Mouse (Mus musculus) monocyte, adult 2 months (primary cell): ENCODE data around the gene AI597479.
"Not testable (repeated sequence)": the region's sequence is repeated elsewhere in the genome, so short reads cannot be mapped to it uniquely, and the experiment has no call there.

Experiments
- DNase-seq, 2 experiments: peaks; one replicate each; pipeline ENCODE4 v3.0.0; 2022; ENCODE audit warnings: low spot score in 2 of 2, low read depth in 1 of 2

AI597479 gene

DNA sequence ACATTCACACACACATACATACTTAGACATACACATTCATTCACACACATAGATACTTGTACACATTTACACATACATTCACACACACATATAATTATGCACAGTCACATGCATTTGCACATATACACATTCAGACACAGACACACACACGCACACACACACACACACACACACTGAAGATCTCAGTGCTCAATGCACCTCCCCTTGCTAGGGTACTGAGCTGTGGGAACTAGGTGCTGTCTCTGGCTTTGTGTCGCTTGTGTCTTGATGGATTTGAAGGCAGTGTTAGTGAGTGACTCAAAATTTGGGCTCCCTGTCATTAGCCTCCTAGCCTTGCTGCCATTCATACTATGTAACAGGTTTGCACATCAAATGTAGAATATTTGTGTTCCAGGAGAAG lies 24.1 kb downstream of the AI597479 start:
- DNase-seq: no peak

DNA sequence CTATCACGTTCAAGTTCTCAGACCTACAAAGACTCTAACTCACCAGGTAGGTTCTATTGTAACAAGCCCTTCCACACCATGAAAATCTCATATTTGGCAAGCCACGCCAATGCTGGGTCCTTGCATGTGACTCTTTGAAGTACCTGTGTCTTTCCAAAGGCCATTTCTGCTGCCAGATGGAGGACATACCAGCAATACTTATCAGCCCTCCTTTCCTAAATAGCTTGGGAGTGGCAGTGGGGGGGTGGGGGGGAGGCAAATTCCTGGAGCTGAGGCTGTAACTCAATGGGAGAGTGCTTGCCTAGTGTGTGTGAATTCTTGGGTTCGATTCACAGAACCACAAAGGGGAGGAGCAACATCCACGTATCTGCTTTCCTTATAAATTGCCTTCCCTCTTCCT lies 26.2 kb downstream of the AI597479 start:
- no peak for DNase-seq

DNA sequence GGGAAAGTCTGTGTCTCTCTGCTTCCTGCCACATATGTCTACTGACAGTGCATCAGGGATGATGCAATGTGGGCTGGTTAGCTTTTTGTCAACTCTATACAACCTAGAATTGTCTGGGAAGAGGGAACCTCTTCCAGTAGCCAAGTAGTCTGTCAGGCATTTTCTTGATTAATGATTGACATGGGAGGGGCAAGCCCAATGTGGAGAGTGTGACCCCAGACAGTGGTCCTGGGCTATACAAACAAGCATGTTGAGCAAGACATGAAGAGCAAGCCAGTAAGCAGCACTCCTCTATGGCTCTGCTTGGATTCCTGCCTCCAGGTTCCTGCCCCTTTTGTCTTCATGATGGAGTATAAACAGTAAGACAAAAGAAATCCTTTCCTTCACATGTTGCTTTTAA lies 28.7 kb downstream of the AI597479 start:
- no peak for DNase-seq

DNA sequence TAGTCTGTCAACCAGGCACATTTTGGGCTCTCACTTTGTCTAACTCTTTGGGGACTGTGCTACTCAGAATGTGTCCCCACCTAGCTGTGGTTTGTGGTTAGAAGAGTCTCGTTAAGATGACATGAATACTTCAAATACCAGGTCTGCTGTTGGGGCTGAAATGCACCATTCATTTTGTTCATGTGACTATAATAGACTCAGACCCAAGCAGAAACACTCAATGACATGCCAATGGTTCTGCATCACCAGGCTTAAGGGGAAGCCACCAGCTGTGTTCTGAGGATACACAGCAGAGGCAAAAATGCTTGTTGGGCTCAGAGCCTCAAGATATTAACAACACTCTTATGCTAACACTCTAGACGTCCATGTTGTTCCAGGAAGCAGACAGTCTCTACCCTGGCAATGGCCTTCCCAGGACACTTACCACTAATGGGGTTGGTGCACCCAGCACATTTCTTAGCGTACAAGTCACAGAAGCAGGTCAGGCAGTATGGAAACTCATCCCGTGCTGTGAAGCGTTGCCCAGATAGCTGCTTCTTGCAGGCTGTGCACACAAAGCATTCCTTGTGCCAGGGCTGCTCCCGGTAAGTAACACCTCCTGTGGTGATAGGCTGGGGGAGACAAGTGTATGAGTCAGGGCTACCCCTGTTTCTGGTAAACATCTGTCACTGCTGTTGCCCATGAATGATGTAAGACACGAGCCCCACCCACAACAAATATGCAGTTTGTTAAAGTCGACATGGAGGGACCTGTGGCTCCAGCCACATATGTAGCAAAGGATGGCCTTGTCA lies 29.5 kb downstream of the AI597479 start:
- no peak for DNase-seq

DNA sequence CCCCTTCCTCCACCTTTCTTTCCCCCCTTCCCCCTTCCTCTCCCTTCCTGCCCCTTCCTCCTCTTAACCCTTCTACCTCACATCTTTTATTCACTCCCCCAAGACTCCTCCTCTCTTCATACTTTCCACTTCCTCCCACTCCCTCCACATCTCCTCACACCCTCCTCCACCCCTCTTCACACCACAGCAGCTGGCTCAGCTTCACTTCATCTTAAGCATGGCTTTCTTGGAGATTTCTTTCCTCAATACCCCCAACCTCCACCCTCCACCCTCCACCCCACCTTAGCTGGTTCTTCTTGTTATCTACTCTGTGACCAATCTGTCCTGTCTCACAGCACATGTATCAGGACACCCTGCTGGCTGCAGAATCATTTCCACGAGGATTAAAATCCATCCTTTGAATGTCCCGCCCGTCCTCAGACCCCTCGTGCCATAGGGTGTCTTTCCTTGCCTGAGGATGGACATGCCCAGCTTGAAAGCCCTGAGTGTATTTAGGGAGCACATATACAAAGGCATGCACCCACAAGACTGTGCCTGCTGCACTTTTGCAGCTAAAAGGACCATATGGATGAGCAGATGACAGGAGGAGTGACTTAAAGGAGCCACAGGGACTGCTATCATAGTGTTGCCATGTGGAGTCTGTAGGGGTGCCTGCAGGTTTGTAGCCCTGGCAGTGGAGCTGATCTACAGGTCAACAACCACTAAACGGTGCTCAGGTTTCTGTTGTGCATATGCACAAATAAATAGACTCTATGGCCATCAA lies 31.9 kb downstream of the AI597479 start:
- no peak for DNase-seq

DNA sequence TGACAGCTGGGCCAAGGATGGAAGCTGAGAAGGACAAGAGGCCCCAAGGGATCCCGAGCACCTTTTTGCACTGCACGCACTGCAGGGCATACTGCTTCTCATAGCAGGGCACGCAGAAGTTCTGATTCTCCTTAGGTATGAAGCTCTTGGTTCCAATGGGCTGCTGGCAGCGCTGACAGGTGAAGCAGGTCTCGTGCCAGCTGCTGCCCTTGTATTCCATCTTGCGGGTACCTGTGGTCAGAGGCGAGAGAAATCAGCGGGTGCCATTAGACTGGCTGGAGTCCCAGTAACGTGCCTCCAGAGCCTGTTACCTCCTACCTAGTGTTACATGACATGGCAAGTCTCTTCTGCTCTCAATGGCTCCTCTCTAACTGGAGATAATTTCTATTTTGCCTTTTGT lies 33.1 kb downstream of the AI597479 start:
- no peak for DNase-seq

DNA sequence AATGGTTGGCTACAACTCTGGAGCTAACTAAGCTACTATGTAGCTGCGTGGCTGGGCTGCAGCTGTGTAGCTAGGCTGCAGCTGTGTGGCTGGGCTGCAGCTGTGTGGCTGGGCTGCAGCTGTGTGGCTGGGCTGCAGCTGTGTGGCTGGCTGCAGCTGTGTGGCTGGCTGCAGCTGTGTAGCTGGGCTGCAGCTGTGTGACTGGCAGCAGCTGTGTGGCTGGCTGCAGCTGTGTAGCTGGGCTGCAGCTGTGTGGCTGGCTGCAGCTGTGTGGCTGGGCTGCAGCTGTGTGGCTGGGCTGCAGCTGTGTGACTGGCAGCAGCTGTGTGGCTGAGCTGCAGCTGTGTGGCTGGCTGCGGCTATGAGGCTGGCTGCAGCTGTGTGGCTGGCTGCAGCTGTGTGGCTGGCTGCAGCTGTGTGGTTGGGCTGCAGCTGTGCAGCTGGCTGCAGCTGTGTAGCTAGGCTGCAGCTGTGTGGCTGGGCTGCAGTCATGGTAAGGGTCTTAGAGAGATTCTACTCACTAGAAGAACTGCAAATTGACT lies 38.0 kb downstream of the AI597479 start:
- not testable (repeated sequence) for DNase-seq

DNA sequence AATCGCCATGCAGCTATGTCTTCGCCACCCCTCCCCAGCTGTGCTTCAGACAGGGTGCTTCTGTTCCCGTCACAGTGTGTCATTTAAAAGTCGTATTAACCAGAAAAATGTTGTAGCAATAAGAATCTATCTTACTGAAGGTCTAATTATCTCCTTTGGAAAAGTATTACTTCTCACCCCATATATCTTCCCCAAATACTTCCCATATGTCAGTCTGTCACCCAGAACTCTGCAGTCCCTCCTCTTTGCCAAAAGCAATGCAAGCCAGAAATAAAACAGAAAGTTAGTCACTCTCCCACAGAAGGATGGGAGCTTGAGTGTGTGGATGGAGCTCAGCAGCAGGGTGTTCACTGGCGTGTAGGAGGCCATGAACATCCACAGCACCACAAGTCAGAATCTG lies 38.8 kb downstream of the AI597479 start:
- DNase-seq: no peak

DNA sequence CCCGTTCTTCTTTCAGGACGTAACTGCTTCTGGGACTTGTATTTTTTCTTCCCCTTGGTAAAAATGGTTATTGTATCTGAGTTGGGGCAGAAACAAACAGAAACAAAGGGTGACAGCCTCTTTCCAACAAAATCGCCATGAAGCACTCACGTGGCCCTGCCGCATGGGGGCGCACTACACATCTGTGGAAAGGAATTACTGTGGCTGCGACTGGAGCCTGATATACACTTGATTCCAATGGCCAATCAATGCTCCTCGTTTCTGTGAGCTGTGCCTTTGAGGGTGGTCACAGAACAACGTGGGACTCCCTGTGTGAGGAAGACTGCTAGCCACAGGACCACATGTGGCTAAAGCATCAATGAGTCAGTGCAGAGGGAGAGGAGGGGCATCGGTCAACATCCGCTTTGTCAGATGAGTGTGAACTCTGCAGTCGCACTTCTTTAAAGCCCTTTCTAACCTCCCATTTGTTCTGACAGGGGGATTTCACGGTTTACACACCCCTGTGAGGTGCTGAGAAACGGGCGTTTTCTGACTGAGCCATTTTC lies 39.8 kb downstream of the AI597479 start:
- DNase-seq: no peak

DNA sequence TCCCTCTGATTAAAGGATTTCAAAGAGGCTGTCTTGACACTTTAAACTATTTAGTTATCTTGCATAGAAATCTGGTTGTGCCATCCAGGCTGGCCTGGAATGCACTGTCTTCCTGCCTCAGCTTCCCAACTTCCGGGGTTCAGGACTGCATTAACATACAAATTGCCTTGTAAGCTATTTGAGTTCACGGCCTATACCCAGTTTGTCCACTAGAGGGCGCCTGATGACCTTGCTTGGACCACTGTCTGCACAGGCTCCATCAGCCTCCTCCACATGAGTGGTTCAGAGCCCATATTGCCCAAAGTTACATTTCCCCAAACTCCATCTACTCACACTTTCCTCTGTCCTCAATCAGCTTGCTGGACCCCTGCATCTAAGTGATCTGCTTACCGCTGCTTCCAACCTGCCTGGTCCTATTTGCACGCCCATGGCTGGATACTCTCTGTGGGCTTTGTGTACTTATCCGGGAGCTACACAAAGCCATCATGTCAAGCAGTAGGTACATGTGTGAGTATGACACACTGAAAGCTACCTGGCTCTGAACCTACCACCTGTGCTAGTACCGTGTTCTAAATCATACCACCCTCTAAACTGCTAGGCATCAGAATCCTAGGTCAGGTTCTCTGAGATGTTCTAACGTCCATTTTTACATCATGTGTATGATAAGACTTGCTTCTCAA lies 41.2 kb downstream of the AI597479 start:
- peak; percentile 35 to 57 for DNase-seq

DNA sequence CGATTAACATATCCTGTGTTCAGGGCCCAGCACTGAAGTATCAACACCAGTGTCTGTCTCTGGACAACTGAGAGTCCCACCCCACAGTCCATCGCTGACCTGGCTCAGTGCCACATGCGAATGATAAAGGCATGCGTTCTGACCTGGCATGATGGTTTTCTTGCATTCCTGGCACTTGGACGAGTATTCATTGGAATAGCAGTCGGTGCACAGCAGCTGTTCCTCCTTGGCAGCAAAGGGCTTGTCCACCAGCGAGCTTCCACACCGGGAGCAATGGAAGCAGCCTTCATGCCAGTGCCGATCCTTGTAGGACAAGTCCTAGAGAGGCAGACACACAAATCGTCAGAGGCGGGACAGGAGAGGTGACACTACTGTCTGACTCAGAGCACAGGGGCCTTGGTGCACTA lies 43.0 kb downstream of the AI597479 start:
- DNase-seq: no peak

DNA sequence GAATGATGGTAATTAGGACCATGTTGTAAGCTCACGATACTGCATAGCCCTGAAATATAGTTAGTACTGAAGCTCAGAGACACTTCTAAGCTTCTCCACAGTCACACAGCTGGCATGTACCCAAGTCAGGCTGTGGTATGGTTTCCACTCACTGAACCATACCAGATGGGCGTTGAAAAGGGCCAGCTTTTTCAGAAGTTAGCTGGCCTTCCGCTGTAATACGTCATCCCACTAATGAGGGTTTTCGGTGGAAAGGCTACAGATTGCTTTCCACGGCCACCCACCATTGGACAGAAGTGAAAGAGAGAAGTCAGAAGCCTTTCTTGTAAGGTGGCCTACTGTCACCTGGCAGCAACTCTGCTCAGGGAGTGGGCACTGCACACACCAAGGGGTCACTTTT lies 44.3 kb downstream of the AI597479 start:
- DNase-seq: no peak

DNA sequence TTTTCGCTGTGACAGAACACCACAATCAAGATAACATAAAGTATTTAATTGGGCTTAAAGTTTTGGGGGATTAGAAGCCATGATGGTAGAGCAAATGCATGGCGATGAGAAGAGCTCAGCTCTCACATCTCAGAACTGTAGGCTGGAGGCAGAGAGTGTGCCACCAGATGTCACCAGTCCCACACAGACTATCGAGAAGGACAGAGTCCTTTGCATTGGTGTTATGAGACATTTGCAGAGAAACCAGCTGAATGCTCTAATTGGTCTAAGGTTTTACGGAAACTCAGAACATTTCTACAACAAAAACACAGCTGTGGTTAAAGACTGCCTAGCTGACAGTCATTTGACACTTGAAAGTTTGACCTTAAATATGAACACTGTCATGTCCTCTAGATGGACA lies 44.8 kb downstream of the AI597479 start:
- no peak for DNase-seq

DNA sequence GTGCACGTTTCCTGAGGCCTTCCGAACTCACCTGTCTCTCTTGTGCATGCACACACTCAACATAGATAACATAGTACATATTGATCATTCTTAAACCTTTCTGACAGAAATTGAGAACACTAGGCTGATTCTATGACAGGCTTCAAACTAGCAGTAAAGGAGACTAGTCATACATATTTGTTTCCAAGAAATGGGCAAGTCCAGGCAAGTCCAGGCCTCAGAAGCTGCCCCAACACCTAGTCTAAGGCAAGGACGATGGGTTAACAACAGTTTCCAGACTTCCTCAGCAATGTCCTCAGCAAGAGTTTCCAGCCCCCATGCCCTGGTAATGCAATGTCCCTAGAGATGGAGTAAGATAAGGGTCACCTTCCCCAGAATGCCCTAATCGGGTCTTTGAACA lies 45.3 kb downstream of the AI597479 start:
- no peak for DNase-seq

DNA sequence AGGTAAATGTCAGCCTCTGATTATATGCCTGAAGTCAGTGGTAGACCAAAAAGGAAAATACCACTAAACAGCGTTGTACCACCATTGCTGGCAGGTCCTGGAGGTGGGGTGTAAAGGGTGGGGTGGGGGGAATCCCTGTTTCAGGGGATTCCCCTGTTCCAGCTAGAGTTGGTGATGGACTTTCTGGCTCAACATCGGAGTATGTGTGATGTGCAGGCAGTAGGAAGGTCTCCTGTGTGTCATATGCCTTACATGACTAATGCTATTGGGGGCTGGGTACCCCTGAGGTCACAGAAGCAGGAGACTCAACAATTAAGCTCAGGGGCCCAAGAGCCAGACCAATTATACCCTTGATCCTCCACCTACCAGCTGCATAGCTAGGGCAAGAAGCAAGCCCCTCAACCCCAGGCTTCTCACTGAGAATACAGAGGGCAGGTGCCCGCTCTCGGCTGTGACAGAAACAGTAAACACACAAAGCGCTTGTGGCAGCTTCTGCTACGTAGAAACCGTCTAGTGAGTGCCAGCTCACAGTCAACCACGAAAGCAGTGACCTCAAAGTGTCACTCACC lies 45.9 kb downstream of the AI597479 start:
- no peak for DNase-seq

DNA sequence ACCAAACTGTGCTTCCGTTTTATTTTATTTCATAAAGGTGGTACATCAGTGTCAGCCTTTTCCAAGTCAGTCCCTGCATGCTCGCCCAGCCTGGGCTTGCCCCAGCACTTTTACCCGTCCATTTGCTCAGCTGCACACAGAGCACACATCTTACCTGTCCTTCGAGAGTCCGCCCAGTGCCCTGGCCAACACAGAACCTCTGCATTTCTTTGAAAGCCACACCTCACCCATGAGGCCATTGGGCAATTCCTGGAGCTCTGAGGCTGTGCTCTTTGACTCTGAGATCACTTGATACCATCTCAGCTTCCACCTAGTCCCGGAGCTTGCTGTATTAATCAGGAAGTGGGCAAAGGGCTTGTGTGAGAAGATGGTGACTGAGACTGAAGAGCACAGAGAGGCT lies 46.9 kb downstream of the AI597479 start:
- no peak for DNase-seq

DNA sequence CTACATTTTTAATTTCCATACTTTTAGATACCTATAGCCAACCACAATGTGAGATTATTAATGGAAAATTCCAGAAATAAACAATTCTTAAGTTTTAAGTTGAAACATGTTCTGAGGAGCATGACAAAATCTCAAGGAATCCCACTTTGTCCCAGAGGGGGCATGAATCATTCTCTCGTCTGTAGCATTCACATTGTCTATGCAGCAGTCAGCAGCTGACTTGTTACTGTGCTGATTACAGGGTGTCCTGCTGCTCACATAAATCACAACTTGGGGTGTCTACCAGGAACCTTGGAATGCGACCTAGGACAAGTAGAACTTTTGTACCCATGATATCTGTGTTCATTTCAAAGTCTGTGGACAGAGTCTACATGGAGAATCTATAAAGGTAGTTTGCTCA lies 49.0 kb downstream of the AI597479 start:
- DNase-seq: no peak

DNA sequence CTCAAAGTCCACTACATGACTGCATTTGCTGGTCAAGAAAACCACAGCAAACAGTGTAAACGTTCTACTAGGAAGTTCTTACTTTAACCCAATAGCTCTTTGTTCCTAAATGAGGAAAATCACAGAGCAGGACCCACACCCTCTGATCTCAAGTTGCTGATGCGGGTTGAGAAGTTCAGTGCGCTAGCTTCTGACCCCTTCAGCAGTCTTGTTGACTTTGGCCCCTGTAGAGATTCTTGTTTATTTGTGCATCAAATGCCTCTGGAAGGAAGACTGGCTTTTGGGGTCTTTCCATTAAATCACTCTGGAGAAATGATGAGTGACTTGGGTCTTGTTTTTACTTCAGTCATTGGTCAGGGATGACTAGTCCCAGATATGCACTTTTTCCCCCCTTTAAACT lies 51.7 kb downstream of the AI597479 start:
- DNase-seq: no peak

DNA sequence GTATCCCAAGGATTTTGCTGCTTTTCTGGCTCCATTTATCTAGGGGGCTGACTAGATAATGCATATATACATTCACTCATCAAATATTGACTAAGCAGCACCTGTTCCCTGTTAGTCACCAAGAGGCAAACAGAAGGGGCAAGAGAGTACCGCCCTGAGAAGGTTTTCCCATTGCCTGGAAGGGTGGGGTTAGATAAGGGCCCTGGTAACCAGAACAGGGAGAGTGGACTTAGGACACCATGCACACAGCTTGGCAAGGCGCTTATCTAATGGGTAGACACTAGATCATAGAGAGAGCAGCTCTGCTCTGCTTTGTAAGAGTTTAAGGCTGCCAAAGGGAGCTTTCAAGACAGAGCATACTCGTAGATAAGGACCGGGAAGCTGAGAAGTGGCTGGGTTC lies 54.1 kb downstream of the AI597479 start:
- no peak for DNase-seq

DNA sequence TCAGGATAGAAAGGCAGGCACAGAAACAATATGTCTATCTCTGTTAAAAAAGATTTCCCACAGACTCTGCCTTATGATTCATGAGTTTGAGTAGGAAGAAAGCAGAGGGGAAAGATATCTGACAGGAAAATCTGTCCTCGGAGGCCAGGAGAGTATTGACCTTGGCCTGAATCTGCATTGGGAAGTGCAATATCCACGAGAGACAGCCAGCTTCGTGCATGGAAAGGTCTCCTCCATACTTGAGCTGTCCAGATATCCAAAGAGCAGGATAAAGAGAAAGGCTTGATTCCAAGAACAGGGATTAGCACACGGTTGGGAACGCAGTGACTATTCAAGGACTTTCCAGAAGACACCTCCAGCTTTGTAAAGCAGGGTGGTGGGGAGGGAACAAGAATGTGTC lies 55.0 kb downstream of the AI597479 start:
- DNase-seq: no peak

DNA sequence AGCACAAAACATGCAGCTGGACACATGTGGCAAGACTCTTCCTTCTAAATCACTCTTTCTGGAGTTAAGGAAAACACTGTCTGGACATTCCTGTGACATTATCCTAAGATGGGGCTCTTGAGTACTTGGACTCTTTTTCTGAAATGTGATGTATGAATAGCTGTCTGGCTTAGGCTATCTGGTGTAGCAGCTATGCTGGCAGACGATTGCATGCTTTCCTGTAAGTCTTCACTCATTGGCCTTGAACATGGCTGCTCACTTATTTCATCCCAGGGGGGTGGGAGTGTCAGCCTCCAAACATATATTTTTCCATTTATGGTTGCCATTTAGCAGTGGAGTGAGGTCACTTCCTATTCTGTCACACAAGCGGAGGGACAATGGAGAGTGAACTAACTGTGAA lies 56.0 kb downstream of the AI597479 start:
- no peak for DNase-seq
